Mouse (Mus musculus) testis, adult 2 months (tissue): ENCODE data around the gene Cdh10.

ENCODE experiments used
- CTCF ChIP-seq: fragments of 200-500 bp; IDR thresholded peaks from 2 replicates; pipeline ENCODE4 v1.5.1; 2012; ENCODE audit warnings: low read depth, mild to moderate bottlenecking, inconsistent platforms, low read length, moderate library complexity; ENCODE audit not compliant: control insufficient read depth, insufficient read depth, insufficient replicate concordance
- POLR2A ChIP-seq: fragments of 200-500 bp; IDR thresholded peaks from 2 replicates; pipeline ENCODE4 v1.6.1; 2012; ENCODE audit warnings: low read depth, mild to moderate bottlenecking, inconsistent platforms, low read length, moderate library complexity; ENCODE audit not compliant: control insufficient read depth

GRCm38 (mm10) chr15:19010829-19011228, 192.1 kb downstream of the Cdh10 start:
- no peak for TF ChIP-seq POLR2A
- TF ChIP-seq CTCF = no peak
